Mouse (Mus musculus): ENCODE results near the gene Agpat3. TPM values are rescaled to one million over a fixed set of nuclear protein-coding genes. Genes with fewer than 3 reads are reported as not detected.

The Agpat3 gene
- total RNA-seq, 2 experiments from 2014 or later = 1.8 to 2.7 TPM

- no peak for ATAC-seq (replicated peaks; ENCODE audit: poor library complexity)
These were observed 53.3 kb downstream of the Agpat3 start for GRCm38 (mm10) chr10:78298651-78299644.

GRCm38 (mm10) chr10:78297576-78298484, 54.5 kb downstream of the Agpat3 start:
- peak; percentile 94 for ATAC-seq (replicated peaks; ENCODE audit: poor library complexity)

- ATAC-seq (replicated peaks; ENCODE audit: poor library complexity) = no peak
These were observed 55.3 kb downstream of the Agpat3 start for GRCm38 (mm10) chr10:78296980-78297379.

GRCm38 (mm10) chr10:78296371-78296770, 55.9 kb downstream of the Agpat3 start:
- no peak for ATAC-seq (replicated peaks; ENCODE audit: poor library complexity)

- ATAC-seq (replicated peaks; ENCODE audit: poor library complexity) = no peak
These were observed 58.7 kb downstream of the Agpat3 start for GRCm38 (mm10) chr10:78293576-78293975.

GRCm38 (mm10) chr10:78292381-78292780, 59.9 kb downstream of the Agpat3 start:
- ATAC-seq (replicated peaks; ENCODE audit: poor library complexity) = no peak

GRCm38 (mm10) chr10:78290730-78291535, 61.4 kb downstream of the Agpat3 start:
- no peak for ATAC-seq (replicated peaks; ENCODE audit: poor library complexity)

- ATAC-seq (replicated peaks; ENCODE audit: poor library complexity) = no peak
These were observed 63.4 kb downstream of the Agpat3 start for GRCm38 (mm10) chr10:78288896-78289295.

GRCm38 (mm10) chr10:78288135-78288534, 64.2 kb downstream of the Agpat3 start:
- ATAC-seq (replicated peaks; ENCODE audit: poor library complexity) = no peak

- ATAC-seq (replicated peaks; ENCODE audit: poor library complexity) = no peak
These were observed 64.7 kb downstream of the Agpat3 start for GRCm38 (mm10) chr10:78287465-78288132.

- ATAC-seq (replicated peaks; ENCODE audit: poor library complexity) = no peak
These were observed 66.3 kb downstream of the Agpat3 start for GRCm38 (mm10) chr10:78285959-78286358.

GRCm38 (mm10) chr10:78285409-78285808, 66.9 kb downstream of the Agpat3 start:
- peak; percentile 35; the same call in 1 of the 2 replicates for ATAC-seq (replicated peaks; ENCODE audit: poor library complexity)

GRCm38 (mm10) chr10:78284812-78285211, 67.5 kb downstream of the Agpat3 start:
- ATAC-seq (replicated peaks; ENCODE audit: poor library complexity) = peak; percentile 45

GRCm38 (mm10) chr10:78282411-78282810, 69.9 kb downstream of the Agpat3 start:
- ATAC-seq (replicated peaks; ENCODE audit: poor library complexity) = no peak

- ATAC-seq (replicated peaks; ENCODE audit: poor library complexity) = no peak
These were observed 71.8 kb downstream of the Agpat3 start for GRCm38 (mm10) chr10:78280486-78280885.

- peak; percentile 94 for ATAC-seq (replicated peaks; ENCODE audit: poor library complexity)
These were observed 73.1 kb downstream of the Agpat3 start for GRCm38 (mm10) chr10:78279210-78279609.

- no peak for ATAC-seq (replicated peaks; ENCODE audit: poor library complexity)
These were observed 74.5 kb downstream of the Agpat3 start for GRCm38 (mm10) chr10:78277835-78278234.

GRCm38 (mm10) chr10:78276242-78276641, 76.0 kb downstream of the Agpat3 start:
- no peak for ATAC-seq (replicated peaks; ENCODE audit: poor library complexity)

GRCm38 (mm10) chr10:78272932-78273331, 79.4 kb downstream of the Agpat3 start:
- ATAC-seq (replicated peaks; ENCODE audit: poor library complexity) = peak; percentile 85

GRCm38 (mm10) chr10:78265881-78266280, 86.4 kb downstream of the Agpat3 start:
- no peak for ATAC-seq (replicated peaks; ENCODE audit: poor library complexity)
